23 mouse cellular contexts compared by ENCODE assay signal in genomic region chr6:142163406-142163805, GRCm38 (mm10). TPM values are rescaled to one million over a fixed set of nuclear protein-coding genes. Genes with fewer than 3 reads are reported as not detected.
"Had no signal": no experiment of that assay in that cellular context is flagged by ENCODE, and none has a peak within 500 bp of the region (broad histone marks: within the 10 kb centered on the region; RNA-seq: fewer than 3 reads in every experiment).

No protein-coding gene starts in this region.

- DNase-seq: retina, postnatal 1 day; right cerebral cortex, adult 18-20 months; right cerebral cortex, postnatal 14 days; right cerebral cortex, postnatal 25 days; right cerebral cortex, postnatal 4 days; spleen, adult 18-20 months; thymus, adult 18-20 months; thymus, adult 2 months; thymus, postnatal 14 days; thymus, postnatal 25 days; thymus, postnatal 36 days; thymus, postnatal 4 days had no signal

- H3K4me2 ChIP-seq: neural tube, embryonic 13.5 days; neural tube, embryonic 15.5 days; stomach, embryonic 15.5 days had no signal

- H3K9me3 ChIP-seq: neural tube, embryonic 13.5 days; neural tube, embryonic 15.5 days; stomach, embryonic 15.5 days had no signal

- H3K9ac ChIP-seq: neural tube, embryonic 13.5 days; neural tube, embryonic 15.5 days; stomach, embryonic 15.5 days had no signal

- H3K4me1 ChIP-seq: neural tube, embryonic 13.5 days; neural tube, embryonic 15.5 days; stomach, embryonic 15.5 days had no signal

- H3K27me3 ChIP-seq: neural tube, embryonic 13.5 days; neural tube, embryonic 15.5 days; stomach, embryonic 15.5 days had no signal

- H3K4me3 ChIP-seq: neural tube, embryonic 13.5 days; neural tube, embryonic 15.5 days; stomach, embryonic 15.5 days had no signal

- H3K36me3 ChIP-seq: neural tube, embryonic 13.5 days; neural tube, embryonic 15.5 days; stomach, embryonic 15.5 days had no signal

- H3K27ac ChIP-seq: neural tube, embryonic 13.5 days; neural tube, embryonic 15.5 days; stomach, embryonic 15.5 days; stomach, postnatal 0 days had no signal

RNA-seq across cellular contexts. Expression of gene Slco1a6, which starts 44.9 kb away (rescaled TPM):
- polyA plus RNA-seq: neural tube, embryonic 13.5 days; neural tube, embryonic 14.5 days; small intestine, adult 2 months; spleen, adult 2 months; stomach, embryonic 14.5 days; stomach, embryonic 15.5 days; stomach, embryonic 16.5 days; thymus, adult 2 months; thymus, postnatal 0 days; urinary bladder, adult 2 months had no signal
